Mouse (Mus musculus) CH12F3 (cell line): Measurements from ENCODE around the gene Esyt1.
"Not testable (repeated sequence)": the region's sequence is repeated elsewhere in the genome, so short reads cannot be mapped to it uniquely, and the experiment has no call there.

ENCODE experiments used
- in situ Hi-C: fragments of 300-500 bp; cut with MboI; formaldehyde crosslinking; loops from 2 replicates; pipeline ENCODE4 v1.14.3; 2020; ENCODE audit warnings: low sequenced_read_pairs

The Esyt1 gene

DNA sequence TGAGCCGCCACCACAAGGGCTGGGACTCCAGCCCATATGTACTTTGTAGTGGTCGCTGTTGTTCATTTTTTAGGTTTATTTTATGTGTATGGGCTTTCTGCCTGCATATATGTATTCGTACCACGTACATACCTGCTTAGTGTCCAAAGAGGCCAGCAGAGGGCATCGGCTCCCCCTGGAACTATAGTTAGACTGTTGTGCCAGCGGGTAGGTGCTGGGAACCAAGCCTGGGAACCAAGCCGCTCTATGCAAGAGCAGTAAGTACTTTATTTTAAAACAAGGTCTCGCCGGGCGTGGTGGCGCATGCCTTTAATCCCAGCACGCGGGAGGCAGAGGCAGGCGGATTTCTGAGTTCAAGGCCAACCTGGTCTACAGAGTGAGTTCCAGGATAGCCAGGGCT, 19.7 kb downstream of the Esyt1 start:
- in situ Hi-C loops: no loop called here

DNA sequence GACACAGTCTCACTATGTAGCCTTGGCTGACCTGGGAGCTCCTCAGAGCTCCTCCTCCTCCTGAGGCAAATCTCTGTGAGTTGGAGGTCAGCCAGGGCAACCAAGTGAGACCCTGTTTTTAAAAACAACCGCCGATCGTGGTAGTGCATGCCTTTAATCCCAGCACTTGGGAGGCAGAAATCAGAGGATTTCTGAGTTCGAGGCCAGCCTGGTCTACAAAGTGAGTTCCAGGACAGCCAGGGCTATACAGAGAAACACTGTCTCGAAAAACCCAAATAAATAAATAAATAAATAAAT, 20.4 kb downstream of the Esyt1 start:
- in situ Hi-C loops: not testable (repeated sequence)

DNA sequence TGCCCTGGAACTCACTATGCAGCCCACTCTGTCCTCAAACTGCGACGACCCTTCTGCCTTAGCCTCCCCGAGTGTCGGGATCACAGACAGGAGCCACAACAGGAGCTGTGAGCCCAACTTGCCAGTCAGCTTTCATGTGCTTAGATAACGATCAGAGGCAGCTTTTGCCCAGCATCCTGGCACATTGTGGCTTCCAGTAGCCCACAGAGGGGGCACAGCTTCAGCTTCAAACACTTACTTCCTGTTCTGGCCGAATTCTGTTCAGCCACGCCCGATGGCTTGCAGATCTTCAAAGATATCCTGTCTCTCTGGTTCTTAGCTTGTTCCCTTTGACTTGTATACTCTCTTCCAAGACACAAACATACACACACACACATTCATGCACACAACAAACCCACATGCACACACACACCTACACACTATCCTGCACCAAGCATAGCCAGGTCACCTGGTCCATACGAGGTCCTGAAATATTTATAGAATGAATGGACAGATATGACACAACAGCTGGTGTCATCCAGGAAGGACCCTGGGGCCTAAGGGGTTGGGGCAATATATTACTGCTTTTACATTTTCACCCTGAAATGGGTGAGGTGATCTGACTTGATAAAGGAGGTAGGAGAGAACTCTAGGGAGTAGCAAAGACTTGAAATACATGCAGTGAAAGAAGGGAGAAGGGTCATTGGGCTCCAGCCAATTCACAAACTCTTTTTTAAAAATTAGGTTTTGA, 20.9 kb downstream of the Esyt1 start:
- in situ Hi-C loops: no loop called here

- in situ Hi-C loops: no loop called here
Observed at GRCm38 (mm10) chr10:128504012-128504411, 21.7 kb downstream of the Esyt1 start.

DNA sequence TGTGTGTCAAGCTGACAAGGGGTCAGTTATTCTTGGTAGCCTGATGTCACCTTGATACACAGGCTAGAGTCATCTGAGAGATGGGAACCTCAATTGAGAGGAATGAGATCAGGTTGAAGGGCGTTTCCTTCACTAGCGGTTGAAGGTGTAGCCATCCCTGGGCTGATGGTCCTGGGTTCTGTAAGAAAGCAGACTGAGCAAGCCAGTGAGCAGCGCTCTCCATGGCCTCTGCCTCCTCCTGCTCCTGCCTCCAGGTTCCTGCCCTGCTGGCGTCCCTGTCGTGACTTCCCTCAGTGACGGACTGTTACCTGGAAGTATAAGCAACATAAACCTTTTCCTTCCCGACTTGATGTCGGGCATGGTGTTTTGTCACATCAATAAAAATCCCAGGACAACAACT, 22.1 kb downstream of the Esyt1 start:
- in situ Hi-C loops: no loop called here

- in situ Hi-C loops: no loop called here
Observed at GRCm38 (mm10) chr10:128502341-128502740, 23.3 kb downstream of the Esyt1 start.

DNA sequence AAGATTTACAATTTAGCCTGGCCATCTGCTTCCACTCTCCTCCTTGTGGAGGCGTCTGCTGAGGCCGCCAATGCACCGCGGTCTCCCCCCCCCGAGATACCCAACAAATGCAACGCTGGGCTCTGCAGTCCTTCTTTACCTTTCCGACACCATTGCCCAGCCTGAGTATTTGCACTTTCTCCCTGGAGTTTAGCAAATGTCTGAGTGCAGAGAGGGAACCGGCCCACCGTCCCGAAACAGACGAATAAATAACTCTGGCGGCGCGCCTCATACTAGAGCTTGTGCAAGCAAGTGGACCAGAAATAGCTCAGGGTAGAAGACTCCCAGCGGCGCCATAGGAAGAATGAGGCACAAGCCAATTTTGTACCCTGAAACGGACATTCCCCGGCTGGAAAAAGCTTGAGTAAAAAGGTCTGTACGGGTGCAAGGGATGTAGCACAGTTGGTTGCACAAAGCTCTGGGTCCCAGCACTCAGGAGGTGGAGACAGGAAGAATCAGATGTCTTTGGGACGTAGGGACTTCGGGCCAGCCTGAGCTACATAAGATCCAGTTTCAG, 26.5 kb downstream of the Esyt1 start:
- in situ Hi-C loops: no loop called here

DNA sequence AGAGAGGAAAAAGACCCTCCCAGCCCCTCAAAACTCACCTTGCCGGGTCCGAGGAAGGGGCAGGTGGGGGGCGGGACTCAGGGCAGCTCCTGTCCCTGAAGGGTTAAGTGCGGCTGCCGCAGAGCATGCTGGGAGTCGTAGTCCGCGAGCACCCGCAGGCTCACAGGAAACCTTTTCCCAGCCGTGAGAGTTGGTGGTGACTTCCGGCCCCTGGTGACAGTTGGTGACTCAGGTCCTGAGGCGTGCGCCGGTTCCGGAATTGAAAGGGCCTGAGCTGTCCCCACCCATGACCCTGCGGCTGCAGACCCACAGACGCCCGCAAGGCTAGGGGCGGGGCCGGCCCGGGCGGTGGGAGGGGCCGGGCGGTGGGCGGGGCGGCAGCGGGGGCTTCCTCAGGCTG, 27.1 kb downstream of the Esyt1 start, which contains the start of gene Myl6b:
Gene Myl6b (minus strand): TSS at position 96 of the 400 bp plus-strand sequence.
- in situ Hi-C loops: no loop called here

- in situ Hi-C loops: no loop called here
Observed at GRCm38 (mm10) chr10:128497134-128497737, 28.4 kb downstream of the Esyt1 start.

GRCm38 (mm10) chr10:128496509-128497077, 29.1 kb downstream of the Esyt1 start:
- in situ Hi-C loops: no loop called here

GRCm38 (mm10) chr10:128495903-128496302, 29.8 kb downstream of the Esyt1 start:
- in situ Hi-C loops: no loop called here

- in situ Hi-C loops: no loop called here
Observed at GRCm38 (mm10) chr10:128495270-128495669, 30.4 kb downstream of the Esyt1 start.

DNA sequence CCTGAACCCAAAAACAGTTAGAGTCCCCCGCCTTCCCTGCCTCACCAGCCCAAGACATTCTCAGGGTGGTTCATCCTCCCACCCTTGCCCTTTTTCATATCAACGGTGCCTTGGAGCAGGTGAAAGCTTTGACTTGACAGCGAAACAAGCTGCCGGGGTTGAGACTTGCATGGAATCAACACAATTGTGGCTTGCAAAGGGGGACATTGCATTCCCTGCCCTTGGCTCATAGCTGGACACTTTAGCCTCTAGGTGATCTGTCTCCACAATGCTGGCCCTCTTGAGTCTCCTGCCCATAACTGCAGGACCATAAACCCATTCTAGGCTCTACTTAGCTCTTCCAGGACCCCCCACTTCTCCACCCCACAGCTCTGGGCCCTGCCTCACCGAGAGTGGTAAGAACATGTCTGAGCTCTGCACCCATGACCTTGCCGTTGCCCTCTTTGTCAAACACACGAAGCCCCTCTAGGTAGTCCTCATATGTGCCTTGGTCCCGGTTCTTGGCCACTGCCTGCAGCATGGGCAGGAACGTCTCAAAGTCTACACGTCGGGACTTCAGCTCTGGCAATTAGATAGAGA, 30.9 kb downstream of the Esyt1 start:
- in situ Hi-C loops: no loop called here

GRCm38 (mm10) chr10:128493695-128494666, 31.7 kb downstream of the Esyt1 start, which contains the start of gene Myl6:
Myl6 (minus strand) TSS chr10:128494145.
- in situ Hi-C loops: no loop called here

DNA sequence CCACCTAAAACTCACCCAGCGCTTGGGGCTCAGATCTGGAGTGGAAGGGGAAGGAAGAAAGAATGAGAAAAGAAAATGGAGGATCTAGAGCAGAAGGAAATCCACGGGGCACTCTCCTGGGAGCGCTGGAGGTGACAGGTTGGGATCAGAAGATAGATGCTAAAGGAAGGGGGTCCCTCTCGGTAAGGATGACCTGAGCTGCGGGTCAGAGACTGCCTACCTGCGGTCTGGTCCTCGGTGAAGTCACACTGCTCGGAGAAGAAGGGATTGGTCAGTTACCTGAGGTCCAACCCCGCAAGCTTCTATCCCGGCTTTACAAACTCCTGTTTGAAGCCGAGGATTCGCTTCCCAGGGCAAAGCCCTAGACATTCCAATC, 32.4 kb downstream of the Esyt1 start:
- in situ Hi-C loops: no loop called here

GRCm38 (mm10) chr10:128492633-128493311, 32.9 kb downstream of the Esyt1 start:
- in situ Hi-C loops: no loop called here

GRCm38 (mm10) chr10:128492051-128492450, 33.6 kb downstream of the Esyt1 start:
- in situ Hi-C loops: not testable (repeated sequence)

- in situ Hi-C loops: no loop called here
Observed at GRCm38 (mm10) chr10:128491495-128491894, 34.2 kb downstream of the Esyt1 start.

DNA sequence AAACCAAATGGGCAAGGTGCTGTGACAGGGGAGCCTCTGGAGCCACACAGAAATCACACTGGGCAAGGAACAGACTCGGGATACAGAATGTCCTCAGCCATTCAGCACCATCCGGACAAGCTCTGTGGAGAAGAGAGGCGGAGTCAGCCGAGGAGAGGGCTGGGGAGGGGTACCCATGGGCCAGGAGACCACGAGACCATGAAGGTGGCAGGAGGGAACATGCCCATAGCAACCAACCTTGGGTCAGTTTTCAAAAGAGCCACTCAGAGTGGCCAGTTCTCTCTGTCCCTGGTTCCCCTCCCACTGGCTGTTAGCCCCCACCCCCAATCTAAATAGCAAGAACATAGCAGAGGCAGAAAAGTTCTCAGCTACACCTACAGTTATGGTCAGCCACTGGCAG, 34.8 kb downstream of the Esyt1 start:
- in situ Hi-C loops: no loop called here

DNA sequence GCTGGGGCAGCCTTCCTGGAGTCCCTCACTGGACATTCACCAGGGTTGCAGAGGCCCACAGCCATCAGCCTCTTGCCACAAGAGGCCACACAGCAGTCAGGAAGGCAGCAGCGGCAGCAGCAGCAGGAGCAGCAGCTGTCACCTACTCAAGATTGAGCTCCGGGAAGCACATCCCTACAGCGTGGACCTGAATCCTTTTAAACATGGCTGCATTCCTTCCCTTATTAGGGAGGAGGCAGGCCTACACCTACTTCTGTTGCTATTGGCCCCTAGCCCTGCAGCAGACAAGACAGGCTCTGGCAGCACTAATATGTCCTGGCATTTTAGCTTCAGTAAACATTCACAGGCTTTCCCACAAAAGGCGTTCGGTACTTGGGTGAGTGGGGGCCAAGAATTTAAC, 35.4 kb downstream of the Esyt1 start:
- in situ Hi-C loops: no loop called here
